Mouse (Mus musculus) forebrain, postnatal 0 days (tissue): ENCODE results near the gene Mab21l3. TPM values are rescaled to one million over a fixed set of nuclear protein-coding genes. Genes with fewer than 3 reads are reported as not detected.

Experiments used
- ATAC-seq: fragments of 200-750 bp; cut with Nextera tagmentation; 2 replicates; pipeline ENCODE4 v1.8.0; 2017; ENCODE audit warnings: mild to moderate bottlenecking, moderate library complexity
- DNase-seq: peaks from one replicate; pipeline ENCODE4 v3.0.0-alpha.2; 2015
- H3K27ac ChIP-seq: fragments of 300-500 bp; sonication (generic); 2 replicates; pipeline ENCODE4 v1.5.1; 2014; ENCODE audit warnings: low read depth, mild to moderate bottlenecking, antibody characterized with exemption, low read length, moderate library complexity, mixed read lengths
- H3K27me3 ChIP-seq: fragments of 300-500 bp; sonication (generic); 2 replicates; pipeline ENCODE4 v1.6.1; 2014; ENCODE audit warnings: mild to moderate bottlenecking, low read length, mixed read lengths; ENCODE audit not compliant: insufficient read depth
- H3K36me3 ChIP-seq: fragments of 300-500 bp; sonication (generic); 2 replicates; pipeline ENCODE4 v1.6.1; 2014; ENCODE audit warnings: mild to moderate bottlenecking, moderate library complexity; ENCODE audit not compliant: insufficient read depth
- H3K4me1 ChIP-seq: fragments of 300-500 bp; sonication (generic); 2 replicates; pipeline ENCODE4 v1.6.1; 2014; ENCODE audit warnings: antibody characterized with exemption; ENCODE audit not compliant: insufficient read depth
- H3K4me2 ChIP-seq: fragments of 300-500 bp; sonication (generic); 2 replicates; pipeline ENCODE4 v1.6.1; 2014; ENCODE audit warnings: low read depth, mild to moderate bottlenecking, moderate library complexity
- H3K4me3 ChIP-seq: fragments of 300-500 bp; sonication (generic); 2 replicates; pipeline ENCODE4 v1.5.1; 2014; ENCODE audit warnings: low read depth, low read length, mixed read lengths
- H3K9ac ChIP-seq: fragments of 300-500 bp; sonication (generic); 2 replicates; pipeline ENCODE4 v1.6.1; 2014; ENCODE audit warnings: mild to moderate bottlenecking
- H3K9me3 ChIP-seq: fragments of 300-500 bp; sonication (generic); 2 replicates; pipeline ENCODE4 v1.6.1; 2016; ENCODE audit warnings: low read length
- CTCF ChIP-seq: sonication (generic); IDR thresholded peaks from 2 replicates; pipeline ENCODE4 v1.5.1; 2016; ENCODE audit warnings: antibody characterized with exemption, control low read depth, low read depth
- WGBS: fragments of 180-500 bp; shearing (Covaris S2); extraction: QIAGEN DNeasy Blood & Tissue Kit; methylation state at CpG from one replicate; pipeline ENCODE4 v1.1.7; 2014; 5-methylcytosine and 5-hydroxymethylcytosine counted together
- polyA plus RNA-seq: library from polyadenylated mRNA; unstranded; fragments of >200 nt; fragmentation: Nextera tagmentation; extraction: Ambion mirVana; gene quantifications from 2 replicates; pipeline ENCODE4 v1.2.1, GENCODE M21; 2015
- total RNA-seq: library from RNA; depleted of rRNA; stranded (reverse); fragments of >200 nt; gene quantifications from 2 replicates; pipeline ENCODE4 v1.2.3, GENCODE M21; 2014; rRNA removed

The Mab21l3 gene
- total RNA-seq (0.15 TPM in 1 of 2 replicates, not detected in the other), polyA plus RNA-seq (0.07 and 0.09 TPM in 2 replicates)

- Histone ChIP-seq H3K9ac (no peak within 1 kb of the TSS), H3K27ac (no peak within 1 kb of the TSS), H3K27me3 (no peaks in the 10 kb centered on the region), H3K4me3 (no peak within 1 kb of the TSS), H3K9me3 (no peaks in the 10 kb centered on the region), H3K4me2 (no peak within 1 kb of the TSS), H3K4me1 (no peaks in the 10 kb centered on the region), H3K36me3 (no peaks in the 10 kb centered on the region)
- WGBS, result 75% methylated on average over 5 of the region's 5 CpGs
- DNase-seq, result no peak
- TF ChIP-seq CTCF, result no peak
- no peak for ATAC-seq
Measured at GRCm38 (mm10) chr3:101848816-101849215, at the start of gene Mab21l3. TSS of gene Mab21l3 (minus strand) at chr3:101848959.

GRCm38 (mm10) chr3:101897377-101897974 lies 48.7 kb upstream of the Mab21l3 start:
- H3K27ac ChIP-seq, result no peak overlapping the region
- no peaks in the 10 kb centered on the region for H3K4me1 ChIP-seq
- WGBS, result 74% methylated on average over 15 of the region's 15 CpGs
- no peak overlapping the region for H3K4me2 ChIP-seq
- no peak for TF ChIP-seq CTCF
- H3K9me3 ChIP-seq, result no peaks in the 10 kb centered on the region
- DNase-seq (no peak), ATAC-seq (peak; percentile 27; the same call in 1 of the 2 replicates)
- H3K4me3 ChIP-seq, result no peak overlapping the region
- no peak overlapping the region for H3K9ac ChIP-seq
- no peaks in the 10 kb centered on the region; the same call in 1 of the 2 replicates for H3K36me3 ChIP-seq
- no peaks in the 10 kb centered on the region for H3K27me3 ChIP-seq

GRCm38 (mm10) chr3:101896893-101897292 lies 48.1 kb upstream of the Mab21l3 start:
- 27% methylated on average over 9 of the region's 9 CpGs for WGBS
- H3K9me3 ChIP-seq, result no peaks in the 10 kb centered on the region
- H3K36me3 ChIP-seq, result no peaks in the 10 kb centered on the region; the same call in 1 of the 2 replicates
- no peak overlapping the region for H3K9ac ChIP-seq
- H3K27ac ChIP-seq, result no peak overlapping the region
- peak; percentile 93 for TF ChIP-seq CTCF
- H3K4me3 ChIP-seq, result no peak overlapping the region
- peak; percentile 85 for DNase-seq
- no peaks in the 10 kb centered on the region for H3K27me3 ChIP-seq
- H3K4me1 ChIP-seq, result no peaks in the 10 kb centered on the region
- no peak overlapping the region for H3K4me2 ChIP-seq
- peak; percentile 67; the same call in 1 of the 2 replicates for ATAC-seq

DNA sequence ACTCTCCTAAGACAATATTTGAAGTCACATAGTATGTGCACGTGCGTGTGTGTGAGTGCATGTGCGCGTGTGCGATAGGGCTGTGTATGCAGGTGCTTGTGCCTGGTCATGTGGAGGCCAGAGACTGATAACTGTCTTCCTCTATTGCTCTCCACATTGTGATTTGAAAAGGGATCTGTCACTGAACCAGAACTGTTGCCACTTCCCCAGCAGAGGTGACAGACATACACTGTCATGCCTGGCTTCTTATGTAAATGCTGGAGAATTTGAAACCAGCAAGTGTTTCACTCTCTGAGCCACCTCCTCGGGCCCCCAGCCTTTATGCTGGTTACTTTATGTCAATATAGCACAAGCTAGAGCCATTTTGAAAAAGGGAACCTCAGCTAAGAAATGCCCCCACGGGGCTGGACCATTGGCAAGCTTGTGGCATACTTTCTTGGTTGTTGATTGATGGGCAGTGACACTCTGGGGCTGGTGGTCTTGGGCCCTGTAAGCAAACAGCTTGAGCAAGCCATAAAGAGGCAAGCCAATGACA lies 46.7 kb upstream of the Mab21l3 start:
- no peak overlapping the region for H3K9ac ChIP-seq
- H3K36me3 ChIP-seq, result no peaks in the 10 kb centered on the region; the same call in 1 of the 2 replicates
- no peak for DNase-seq
- H3K27ac ChIP-seq, result no peak overlapping the region
- H3K4me2 ChIP-seq, result no peak overlapping the region
- no peaks in the 10 kb centered on the region for H3K9me3 ChIP-seq
- WGBS, result 78% methylated on average over 7 of the region's 7 CpGs
- no peaks in the 10 kb centered on the region for H3K4me1 ChIP-seq
- H3K27me3 ChIP-seq, result no peaks in the 10 kb centered on the region
- no peak for TF ChIP-seq CTCF
- no peak for ATAC-seq
- H3K4me3 ChIP-seq, result no peak overlapping the region

GRCm38 (mm10) chr3:101885591-101885990 lies 36.8 kb upstream of the Mab21l3 start:
- 17% methylated on average over 3 of the region's 3 CpGs for WGBS

GRCm38 (mm10) chr3:101885041-101885440 lies 36.3 kb upstream of the Mab21l3 start:
- Histone ChIP-seq H3K27ac (no peak overlapping the region), H3K9me3 (no peaks in the 10 kb centered on the region), H3K36me3 (peaks cover under 1% of the 10 kb centered on the region; the same call in 1 of the 2 replicates), H3K4me3 (no peak overlapping the region), H3K4me1 (0 out of 2 replicates have a peak, but pooled peaks cover 4% of the 10 kb centered on the region), H3K9ac (no peak overlapping the region), H3K4me2 (no peak overlapping the region), H3K27me3 (no peaks in the 10 kb centered on the region)
- WGBS, result 37% methylated on average over 4 of the region's 4 CpGs
- DNase-seq (no peak), ATAC-seq (no peak)
- TF ChIP-seq CTCF, result no peak

More at GRCm38 (mm10) chr3:101885591-101885990, 36.8 kb upstream of the Mab21l3 start:
- Histone ChIP-seq H3K4me3 (no peak overlapping the region), H3K4me1 (0 out of 2 replicates have a peak, but pooled peaks cover 4% of the 10 kb centered on the region), H3K27ac (no peak overlapping the region), H3K9me3 (no peaks in the 10 kb centered on the region), H3K9ac (no peak overlapping the region), H3K36me3 (no peaks in the 10 kb centered on the region), H3K4me2 (no peak overlapping the region), H3K27me3 (no peaks in the 10 kb centered on the region)
- TF ChIP-seq CTCF, result no peak
- ATAC-seq (peak; percentile 69), DNase-seq (peak; percentile 18)

GRCm38 (mm10) chr3:101883902-101884301 lies 35.1 kb upstream of the Mab21l3 start:
- ATAC-seq (no peak), DNase-seq (no peak)
- no peaks in the 10 kb centered on the region for H3K9me3 ChIP-seq
- TF ChIP-seq CTCF, result no peak
- H3K4me1 ChIP-seq, result 0 out of 2 replicates have a peak, but pooled peaks cover 4% of the 10 kb centered on the region
- no peak overlapping the region for H3K4me2 ChIP-seq
- H3K9ac ChIP-seq, result no peak overlapping the region
- 72% methylated on average over 3 of the region's 3 CpGs for WGBS
- H3K27ac ChIP-seq, result no peak overlapping the region
- H3K27me3 ChIP-seq, result no peaks in the 10 kb centered on the region
- peaks cover 8% of the 10 kb centered on the region; the same call in 1 of the 2 replicates for H3K36me3 ChIP-seq
- H3K4me3 ChIP-seq, result no peak overlapping the region
